Comparison of ENCODE assay signal across 17 mouse cellular contexts in genomic region chr15:62575791-62576190, GRCm38 (mm10).
"Had no signal": no experiment of that assay in that cellular context is flagged by ENCODE, and none has a peak within 500 bp of the region (broad histone marks: within the 10 kb centered on the region; RNA-seq: fewer than 3 reads in every experiment).

No protein-coding gene starts in this region.

- H3K4me3 ChIP-seq: layer of hippocampus, adult 2 months; limb, embryonic 10.5 days; limb, embryonic 13.5 days; liver, embryonic 12.5 days; liver, embryonic 15.5 days; lung, embryonic 15.5 days; megakaryocyte, embryonic 14.5 days; midbrain, embryonic 10.5 days; midbrain, embryonic 13.5 days had no signal

- H3K27me3 ChIP-seq: limb, embryonic 13.5 days; liver, embryonic 12.5 days; liver, embryonic 15.5 days; lung, embryonic 15.5 days; midbrain, embryonic 13.5 days had no signal

- H3K36me3 ChIP-seq: limb, embryonic 10.5 days; limb, embryonic 13.5 days; liver, embryonic 12.5 days; liver, embryonic 15.5 days; lung, embryonic 15.5 days; midbrain, embryonic 10.5 days; midbrain, embryonic 13.5 days had no signal

- DNase-seq: kidney, adult 9 months; kidney, postnatal 25 days; liver; lung, adult 18-20 months; lung, postnatal 10 days; lung, postnatal 36 days; thymus, adult 18-20 months; thymus, postnatal 36 days had no signal
